Mouse (Mus musculus): ENCODE measurements around the gene Wfs1.
A peak's percentile ranks its signal among the peaks of the same experiment; 100 is the strongest.
"Not testable (repeated sequence)": the region's sequence is repeated elsewhere in the genome, so short reads cannot be mapped to it uniquely, and the experiment has no call there.

Wfs1 gene

DNA sequence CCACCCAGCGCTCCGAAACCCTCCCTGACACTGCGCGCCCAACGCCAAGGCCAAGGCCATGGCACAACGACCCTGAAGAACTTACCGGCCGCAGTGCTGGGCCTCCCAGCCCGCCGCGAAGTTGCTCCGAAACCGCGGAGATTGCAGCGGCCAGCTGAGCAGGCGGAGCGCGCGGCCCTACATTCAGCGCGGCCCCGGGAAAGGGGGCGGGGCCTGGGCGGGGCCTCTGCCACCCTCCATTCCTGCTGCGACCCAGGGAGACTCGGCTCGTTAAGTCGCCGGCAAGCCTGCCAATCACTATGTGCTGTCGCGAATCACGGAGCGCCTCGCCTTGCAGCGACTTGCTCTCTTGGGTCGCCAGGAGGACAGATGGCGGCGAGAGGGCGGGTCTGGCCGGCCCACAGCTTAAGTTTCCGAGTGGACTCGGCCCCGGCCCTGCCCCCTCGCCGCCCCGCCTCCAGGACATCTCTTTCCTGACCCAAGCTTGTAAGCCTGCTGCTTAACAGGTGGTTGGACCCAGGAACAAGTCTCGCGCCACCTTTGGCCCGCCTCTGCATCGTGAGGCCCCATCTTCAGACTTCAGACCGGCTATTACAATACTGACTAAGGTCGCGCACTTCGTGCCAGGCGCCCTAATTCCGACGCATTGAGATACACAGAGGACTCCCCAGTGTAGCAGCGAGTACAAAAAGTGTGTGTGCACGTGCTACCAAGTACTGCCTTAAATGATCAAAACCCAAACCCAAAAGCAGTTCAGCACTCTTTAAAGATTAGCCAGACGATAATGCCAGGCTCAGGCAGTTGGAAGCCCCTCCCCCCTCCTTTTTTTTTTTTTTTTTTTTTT is at the start of gene Wfs1:
TSS of gene Wfs1 (minus strand) at position 425 of the 844 bp plus-strand sequence.
- DNase-seq (ENCODE audit: extremely low spot score, low read depth, low spot score), result peak; percentile 69

GRCm38 (mm10) chr5:37036884-37037283 is 47.9 kb upstream of the Wfs1 start:
- DNase-seq (ENCODE audit: extremely low spot score, low read depth, low spot score), result no peak

DNA sequence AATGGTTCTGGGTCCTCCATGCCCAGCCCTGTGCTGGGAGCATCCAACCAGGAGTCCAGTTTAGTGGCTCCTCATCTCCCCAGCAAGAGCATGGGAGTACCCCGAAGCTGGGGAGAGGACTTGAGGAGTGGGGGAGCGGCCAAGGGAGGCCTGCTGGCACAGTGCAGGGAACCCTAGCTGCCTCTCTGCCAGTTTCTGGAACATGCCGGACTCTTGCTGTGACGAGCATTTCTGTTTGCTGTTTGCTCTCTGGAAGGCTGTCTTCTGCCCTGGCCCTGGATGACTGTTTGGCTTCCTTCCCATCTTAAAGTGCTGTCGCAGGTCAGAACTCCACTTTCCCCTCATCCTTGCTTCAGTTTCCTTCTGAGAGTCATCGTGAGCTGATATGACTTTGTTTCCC is 46.9 kb upstream of the Wfs1 start:
- no peak for DNase-seq (ENCODE audit: extremely low spot score, low read depth, low spot score)

DNA sequence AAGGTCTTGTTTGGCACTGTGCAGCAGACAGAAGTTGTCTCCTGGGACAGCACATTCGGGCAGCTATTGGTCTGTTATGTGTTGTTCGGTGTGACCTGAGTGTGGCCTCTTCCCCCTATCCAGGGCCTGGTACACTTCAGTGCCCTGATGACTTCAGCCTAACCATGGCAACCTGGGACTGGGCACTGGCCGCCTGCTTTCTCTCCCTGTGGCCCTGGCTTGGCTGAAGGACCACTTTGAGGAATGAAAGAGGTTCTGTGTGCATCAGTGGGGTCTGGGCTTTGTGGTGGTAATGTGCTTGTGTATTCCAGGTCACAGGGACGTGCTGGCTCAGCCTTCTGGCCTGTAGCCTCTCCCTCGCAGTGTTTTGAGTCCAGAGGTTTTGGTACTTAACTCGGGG is 46.2 kb upstream of the Wfs1 start:
- no peak for DNase-seq (ENCODE audit: extremely low spot score, low read depth, low spot score)

DNA sequence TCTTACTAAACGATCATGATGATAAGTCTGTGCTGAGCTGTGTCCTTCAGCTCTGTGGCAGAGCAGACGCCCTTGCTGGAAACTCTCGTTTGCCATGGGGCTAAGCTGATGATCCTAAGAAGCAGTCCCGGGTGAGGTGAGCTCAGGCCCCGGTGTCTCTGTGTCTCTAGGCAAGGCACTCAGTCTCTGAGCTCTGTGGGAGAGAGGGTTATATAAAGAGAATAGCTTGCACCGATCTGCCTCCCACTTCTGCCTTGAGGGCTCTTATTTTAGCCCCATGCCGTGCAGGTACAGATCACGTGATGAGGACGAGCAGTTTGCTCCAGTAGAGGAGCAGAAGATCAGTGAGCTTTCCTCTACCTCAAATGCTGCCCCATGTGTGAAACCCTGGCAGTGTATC is 41.7 kb upstream of the Wfs1 start:
- DNase-seq (ENCODE audit: extremely low spot score, low read depth, low spot score), result no peak

GRCm38 (mm10) chr5:37029326-37029905 is 40.4 kb upstream of the Wfs1 start:
- DNase-seq (ENCODE audit: extremely low spot score, low read depth, low spot score), result no peak

DNA sequence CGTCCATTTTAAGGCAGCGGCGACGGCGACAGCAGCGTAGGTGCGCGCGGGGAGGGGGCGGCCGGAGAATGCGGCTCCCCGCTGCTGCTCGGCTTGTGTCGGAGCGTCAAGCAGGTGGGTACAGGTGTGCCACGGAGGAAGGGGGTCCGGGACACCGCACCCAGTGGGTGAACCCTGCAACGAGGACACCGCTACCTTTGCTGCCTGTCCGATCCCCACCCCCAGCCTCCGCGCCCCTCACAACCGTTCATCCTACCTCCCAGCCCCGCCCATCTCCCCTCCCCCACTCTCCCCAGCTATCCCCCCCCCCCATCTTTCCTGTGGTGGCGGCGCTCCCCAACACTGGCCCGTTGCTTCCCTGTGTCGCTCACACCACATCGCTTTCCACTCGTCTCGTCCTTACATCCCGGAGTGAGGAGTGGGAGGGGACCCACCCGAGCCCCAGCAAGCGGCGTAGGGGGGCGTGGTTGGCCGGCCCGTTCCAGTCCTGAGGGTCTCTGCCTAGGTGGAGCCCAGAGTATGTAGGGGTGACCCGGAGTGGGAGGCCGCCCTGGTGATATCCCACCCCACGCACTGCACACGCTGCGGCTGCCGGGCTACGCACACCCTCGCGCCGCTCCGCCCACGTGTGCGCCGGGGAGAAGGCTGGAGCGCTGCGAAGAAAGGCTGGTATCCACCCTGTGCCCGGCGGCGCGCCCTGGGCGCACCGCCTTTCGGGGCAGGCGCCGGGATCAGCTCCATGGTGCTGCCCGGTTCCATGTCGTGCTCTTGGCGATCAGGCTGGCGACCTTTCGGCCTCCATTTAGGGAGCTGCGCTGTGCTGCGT is 39.7 kb upstream of the Wfs1 start:
- no peak for DNase-seq (ENCODE audit: extremely low spot score, low read depth, low spot score)

- DNase-seq (ENCODE audit: extremely low spot score, low read depth, low spot score), result no peak
Measured at GRCm38 (mm10) chr5:37028104-37028485, 39.1 kb upstream of the Wfs1 start.

- DNase-seq (ENCODE audit: extremely low spot score, low read depth, low spot score), result no peak
Measured at GRCm38 (mm10) chr5:37027701-37028100, 38.7 kb upstream of the Wfs1 start.

DNA sequence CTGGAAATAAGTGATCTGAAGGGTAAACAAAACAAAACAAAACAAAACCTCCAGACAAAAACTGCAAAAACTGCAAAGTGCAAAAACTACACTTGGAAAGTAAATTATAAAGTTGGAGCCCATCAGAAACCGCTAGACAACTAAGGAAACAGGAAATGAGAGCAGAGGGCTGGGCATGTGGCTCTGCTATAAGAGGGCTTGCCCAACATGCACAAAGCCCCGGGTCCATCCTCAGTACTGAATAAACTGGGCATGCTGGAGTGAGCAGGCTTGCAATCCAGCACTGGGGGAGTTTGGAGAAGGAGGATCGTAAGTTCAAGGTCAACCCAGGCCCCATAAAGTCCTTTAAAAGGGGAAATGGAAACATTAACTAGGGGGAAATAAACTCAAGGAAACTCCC is 28.2 kb upstream of the Wfs1 start:
- DNase-seq (ENCODE audit: extremely low spot score, low read depth, low spot score), result no peak

- DNase-seq (ENCODE audit: extremely low spot score, low read depth, low spot score), result no peak
Measured at GRCm38 (mm10) chr5:37015612-37016310, 26.8 kb upstream of the Wfs1 start.

DNA sequence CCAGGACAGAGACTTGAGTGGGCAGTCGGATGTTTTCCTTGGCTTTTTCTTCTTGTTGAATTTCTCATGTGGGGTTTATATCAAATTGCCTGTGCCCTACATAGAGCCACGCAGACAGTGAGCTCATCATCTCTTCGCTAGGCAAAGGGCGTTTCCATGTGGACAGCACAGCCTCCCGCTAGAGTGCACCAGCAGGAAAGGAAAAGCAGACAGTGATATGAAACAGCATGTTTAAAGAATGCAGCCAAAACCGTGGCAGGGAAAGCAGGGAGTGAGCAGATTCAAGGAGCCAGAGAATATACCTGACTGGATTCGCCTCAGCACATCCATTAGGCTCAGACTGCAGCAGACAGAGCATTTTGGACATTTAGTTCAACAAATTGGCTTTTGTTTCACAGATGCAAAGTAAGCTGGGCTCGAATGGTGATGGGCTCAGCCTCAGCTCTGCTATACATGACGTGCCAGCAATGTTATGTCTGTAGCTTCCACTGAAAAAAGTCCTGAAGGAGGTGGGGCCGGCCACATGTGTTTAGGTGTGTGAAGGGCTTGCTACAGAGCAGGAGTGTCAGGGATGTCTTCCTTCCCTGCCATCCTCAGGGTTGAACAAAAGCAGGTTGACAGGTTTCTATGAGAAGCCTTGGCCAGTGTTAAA is 21.8 kb upstream of the Wfs1 start:
- DNase-seq (ENCODE audit: extremely low spot score, low read depth, low spot score), result no peak

GRCm38 (mm10) chr5:37009761-37010160 is 20.8 kb upstream of the Wfs1 start:
- DNase-seq (ENCODE audit: extremely low spot score, low read depth, low spot score), result not testable (repeated sequence)

DNA sequence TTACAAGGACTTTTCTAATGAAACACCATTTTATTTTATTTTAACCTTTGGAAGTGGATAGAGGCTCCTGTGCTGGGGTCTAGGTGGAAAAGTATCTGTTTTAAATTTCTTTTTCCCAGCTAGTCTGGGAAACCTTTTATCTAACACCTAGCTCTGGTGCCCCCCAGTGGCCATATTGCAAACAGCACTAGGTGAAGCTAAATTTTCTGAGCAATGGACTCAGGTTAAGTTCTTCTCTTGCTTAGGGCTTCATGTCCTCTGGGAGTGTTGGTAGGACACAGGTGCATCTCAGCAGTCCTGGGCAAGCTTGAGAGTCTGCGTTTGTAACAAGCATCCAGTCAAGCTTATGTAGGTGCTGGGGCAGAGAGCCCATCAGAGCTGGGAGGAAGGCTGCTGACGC is 13.0 kb upstream of the Wfs1 start:
- DNase-seq (ENCODE audit: extremely low spot score, low read depth, low spot score), result peak; percentile 16

DNA sequence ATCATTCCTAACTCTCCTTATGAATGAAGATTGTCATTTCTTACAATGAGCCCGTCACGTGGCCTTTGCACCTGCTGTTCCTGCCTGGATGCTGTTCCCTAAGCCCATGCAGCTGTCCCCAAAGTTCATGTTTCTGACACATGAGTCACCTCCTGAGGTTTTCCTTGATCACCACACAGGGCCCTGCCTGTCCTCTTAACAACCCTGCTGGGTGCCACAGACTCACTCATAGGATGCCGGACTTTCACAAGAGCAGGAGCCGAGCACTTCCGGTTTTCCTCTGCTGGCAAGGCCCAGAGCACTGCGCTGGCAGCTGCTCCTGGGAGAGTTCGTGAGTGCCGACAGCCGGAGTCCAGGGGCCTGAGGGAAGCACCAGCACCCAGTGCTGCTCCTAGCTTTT is 12.0 kb upstream of the Wfs1 start:
- no peak for DNase-seq (ENCODE audit: extremely low spot score, low read depth, low spot score)

DNA sequence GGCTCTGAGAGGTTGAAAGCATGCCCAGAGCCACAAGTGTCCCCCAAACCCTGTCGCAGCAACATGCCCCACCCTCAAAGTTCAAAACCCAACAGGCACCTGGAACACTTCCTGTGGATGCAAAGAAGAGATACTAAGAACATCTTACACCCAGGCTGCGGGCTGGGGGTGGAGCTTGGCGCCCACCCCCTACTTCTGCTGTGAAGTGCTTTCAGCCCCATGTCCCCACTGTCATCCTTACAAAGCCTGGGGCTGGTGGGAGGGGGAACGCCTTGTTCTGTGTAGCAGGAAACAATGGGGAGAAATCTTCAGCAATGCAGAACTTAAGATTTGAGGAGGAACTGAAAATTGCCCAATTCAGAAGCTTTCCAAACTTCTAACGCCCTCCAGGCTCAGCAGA is 9.0 kb upstream of the Wfs1 start:
- no peak for DNase-seq (ENCODE audit: extremely low spot score, low read depth, low spot score)

DNA sequence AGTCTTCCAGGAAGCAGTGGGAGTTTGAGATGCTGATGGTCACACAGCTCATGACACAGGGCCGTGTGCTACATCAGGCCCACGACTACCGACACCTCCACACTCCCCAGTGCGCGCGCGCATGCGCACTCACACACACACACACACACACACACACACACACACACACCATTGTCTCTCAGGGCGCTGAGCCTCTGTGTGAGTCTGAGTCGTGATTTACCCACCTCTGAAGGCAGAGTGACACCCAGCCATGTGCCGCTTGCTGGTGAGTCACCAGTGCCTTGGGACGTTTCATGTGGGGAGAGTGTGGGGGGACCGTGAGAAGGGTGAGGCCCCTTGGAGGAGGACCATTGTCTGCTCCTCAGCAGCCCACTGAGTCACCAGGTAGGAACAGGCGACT is 7.4 kb upstream of the Wfs1 start:
- no peak for DNase-seq (ENCODE audit: extremely low spot score, low read depth, low spot score)

- DNase-seq (ENCODE audit: extremely low spot score, low read depth, low spot score), result no peak
Measured at GRCm38 (mm10) chr5:36990631-36991350, 1.8 kb upstream of the Wfs1 start.

GRCm38 (mm10) chr5:36990196-36990595 is 1.2 kb upstream of the Wfs1 start:
- no peak for DNase-seq (ENCODE audit: extremely low spot score, low read depth, low spot score)

DNA sequence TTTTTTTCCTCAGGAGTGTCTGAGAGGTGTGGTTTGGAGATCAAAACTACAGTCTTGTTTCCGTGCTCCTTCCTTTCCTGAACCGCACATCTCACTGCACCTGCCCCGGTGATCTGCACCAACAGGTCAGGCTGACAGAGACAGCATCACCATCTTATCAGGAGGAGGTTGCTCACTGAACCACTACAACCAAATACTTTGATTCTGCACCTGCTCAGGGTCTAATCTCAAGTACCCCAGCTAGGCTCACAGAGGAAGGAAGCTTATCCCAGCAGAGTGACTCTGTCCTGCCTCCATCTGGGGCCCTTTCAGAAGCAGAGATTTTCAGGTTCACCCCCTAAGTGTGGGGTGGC is 596 bp upstream of the Wfs1 start:
- no peak for DNase-seq (ENCODE audit: extremely low spot score, low read depth, low spot score)

Data from hindlimb bud, embryonic 11.5 days (tissue).